Mouse (Mus musculus) kidney, embryonic 16.5 days (tissue): ENCODE results near the gene Arhgef6. TPM values are rescaled to one million over a fixed set of nuclear protein-coding genes. Genes with fewer than 3 reads are reported as not detected.

ENCODE experiments used
- polyA plus RNA-seq: library from polyadenylated mRNA; unstranded; fragments of >200 nt; fragmentation: Nextera tagmentation; extraction: Ambion mirVana; gene quantifications from 2 replicates; pipeline ENCODE4 v1.2.1, GENCODE M21; 2015

Arhgef6 gene
- polyA plus RNA-seq, 1 experiment from 2014 or later = 3.9 TPM

Other genes with a start within 250 kb of the Arhgef6 start
- gene Cd40lg, start 126.6 kb downstream of the Arhgef6 start, polyA plus RNA-seq = not detected in 2 replicates
- 137 and 143 TPM in 2 replicates for gene Rbmx, start 54.3 kb upstream of the Arhgef6 start, polyA plus RNA-seq
- 0.08 TPM in 1 of 2 replicates, not detected in the other for gene Gm364, start 70.4 kb upstream of the Arhgef6 start, polyA plus RNA-seq
- gene Gpr101, start 165.0 kb upstream of the Arhgef6 start, polyA plus RNA-seq = not detected in 2 replicates